Mouse (Mus musculus) cortical plate, adult 2 months (tissue): Measurements from ENCODE around the gene Wdr5.

Source experiments
- CTCF ChIP-seq: fragments of 200-500 bp; IDR thresholded peaks from 2 replicates; pipeline ENCODE4 v1.5.1; 2011; ENCODE audit warnings: mild to moderate bottlenecking, control low read depth, low read length; ENCODE audit not compliant: insufficient read depth; ENCODE audit errors: extremely low read depth
- POLR2A ChIP-seq: fragments of 200-500 bp; IDR thresholded peaks from 2 replicates; pipeline ENCODE4 v1.6.1; 2011; ENCODE audit warnings: mild to moderate bottlenecking, low read length, control low read depth; ENCODE audit not compliant: insufficient read depth; ENCODE audit errors: extremely low read depth

- TF ChIP-seq POLR2A, result no peak
- peak; percentile 99 for TF ChIP-seq CTCF
Measured at GRCm38 (mm10) chr2:27552620-27553287, 37.8 kb downstream of the Wdr5 start.
